Mouse (Mus musculus): ENCODE results near the gene Slc45a1. TPM values are rescaled to one million over a fixed set of nuclear protein-coding genes. Genes with fewer than 3 reads are reported as not detected.
A peak's percentile ranks its signal among the peaks of the same experiment; 100 is the strongest.

Slc45a1 gene
- 1.1 and 1.2 TPM in 2 replicates for polyA plus RNA-seq (2014; fragmentation: Nextera tagmentation; extraction: Ambion mirVana)

DNA sequence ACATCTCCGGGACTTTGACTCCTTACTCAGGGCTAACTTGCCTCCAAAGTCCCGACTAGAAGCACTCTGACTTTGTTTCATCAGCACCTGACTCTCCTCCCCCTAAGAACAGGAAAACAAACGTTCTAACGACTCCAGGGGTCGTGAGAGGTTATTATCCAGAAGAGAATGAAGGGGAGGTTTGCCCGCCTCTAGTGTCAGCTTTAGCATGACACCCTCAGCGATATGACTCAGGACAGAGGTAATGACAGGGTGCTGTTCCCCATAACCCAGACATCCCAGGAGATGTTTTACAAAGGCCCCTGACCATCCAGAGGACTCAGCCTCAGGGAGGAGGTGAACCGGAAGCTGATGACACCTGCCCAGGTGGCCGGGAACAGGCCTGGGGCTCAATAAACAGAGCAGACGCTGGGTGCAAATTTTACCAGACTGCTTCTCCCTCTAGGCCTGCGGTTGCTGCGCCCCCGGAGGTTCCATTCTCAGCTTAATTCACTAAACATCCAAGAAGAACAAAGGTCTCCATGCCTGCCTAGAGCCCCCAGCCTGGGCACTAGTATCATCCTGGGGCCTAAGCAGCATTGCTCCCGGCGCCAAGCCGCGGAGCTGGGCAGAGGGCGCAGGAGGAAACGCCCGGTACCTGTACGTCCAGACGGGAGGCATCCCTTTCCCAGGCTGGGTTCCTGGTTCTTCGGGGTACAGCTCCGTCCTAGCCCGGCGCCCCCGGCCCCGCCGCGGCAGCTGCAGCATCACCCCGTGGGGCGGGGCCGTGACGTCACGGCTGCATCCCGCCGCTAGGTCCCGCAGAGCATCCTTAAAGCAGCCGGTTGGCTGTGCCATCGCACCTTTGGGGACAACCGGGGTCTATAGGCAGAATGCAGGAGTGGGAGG is at the start of gene Slc45a1:
TSS of gene Slc45a1 (minus strand) at position 785 of the 888 bp plus-strand sequence.
- Histone ChIP-seq H3K9ac (ENCODE audit: low read depth, low read length) (peak within 1 kb of the TSS; percentile 45), H3K4me2 (ENCODE audit: low read depth, low read length) (peak within 1 kb of the TSS; percentile 54), H3K9me3 (ENCODE audit: control insufficient read depth, low read length) (peaks cover 2% of the 10 kb centered on the region; the same call in 1 of the 2 replicates), H3K4me1 (ENCODE audit: control insufficient read depth, insufficient read depth, low read length) (no peaks in the 10 kb centered on the region), H3K4me3 (ENCODE audit: low read depth, low read length) (peak within 1 kb of the TSS; percentile 28), H3K27ac (replicated peaks; ENCODE audit: low read depth, low read length) (no peak within 1 kb of the TSS), H3K36me3 (ENCODE audit: control insufficient read depth, insufficient read depth, low read length) (no peaks in the 10 kb centered on the region), H3K27me3 (replicated peaks; ENCODE audit: control insufficient read depth, insufficient read depth, low read length) (peaks cover 22% of the 10 kb centered on the region)
- 0 out of 2 replicates have a peak, but pooled peaks have one; percentile 39 for ATAC-seq (ENCODE audit: low read depth)
- no peak for DNase-seq (ENCODE audit: low spot score)
- 7% methylated on average over 34 of the region's 41 CpGs for WGBS

DNA sequence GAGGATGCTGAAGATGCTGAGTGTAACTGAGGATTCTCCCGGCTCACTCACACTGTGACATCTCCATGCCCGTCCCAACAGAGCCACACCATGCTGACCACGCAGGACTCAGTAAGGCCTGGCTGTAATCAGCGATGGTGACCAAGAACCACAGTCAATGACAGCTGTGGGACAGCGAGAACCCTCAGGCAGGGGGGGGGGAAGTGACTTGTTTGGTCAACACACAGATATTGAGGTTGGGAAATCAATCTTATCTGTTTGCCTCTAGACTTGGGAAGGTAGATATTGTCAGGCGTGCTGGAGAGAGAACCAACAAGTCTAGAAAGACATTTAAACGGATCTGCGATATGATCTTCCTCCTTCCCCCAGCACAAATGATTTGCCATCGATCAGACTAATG is 48.9 kb upstream of the Slc45a1 start:
- H3K9me3 ChIP-seq (ENCODE audit: control insufficient read depth, low read length) = no peaks in the 10 kb centered on the region
- H3K9ac ChIP-seq (ENCODE audit: low read depth, low read length) = no peak overlapping the region
- no peaks in the 10 kb centered on the region for H3K27me3 ChIP-seq (replicated peaks; ENCODE audit: control insufficient read depth, insufficient read depth, low read length)
- H3K27ac ChIP-seq (replicated peaks; ENCODE audit: low read depth, low read length) = no peak overlapping the region
- no peaks in the 10 kb centered on the region for H3K4me1 ChIP-seq (ENCODE audit: control insufficient read depth, insufficient read depth, low read length)
- no peaks in the 10 kb centered on the region for H3K36me3 ChIP-seq (ENCODE audit: control insufficient read depth, insufficient read depth, low read length)
- DNase-seq (ENCODE audit: low spot score) (no peak), ATAC-seq (ENCODE audit: low read depth) (no peak)
- H3K4me3 ChIP-seq (ENCODE audit: low read depth, low read length) = no peak overlapping the region
- 92% methylated on average over 9 of the region's 9 CpGs for WGBS
- no peak overlapping the region for H3K4me2 ChIP-seq (ENCODE audit: low read depth, low read length)

DNA sequence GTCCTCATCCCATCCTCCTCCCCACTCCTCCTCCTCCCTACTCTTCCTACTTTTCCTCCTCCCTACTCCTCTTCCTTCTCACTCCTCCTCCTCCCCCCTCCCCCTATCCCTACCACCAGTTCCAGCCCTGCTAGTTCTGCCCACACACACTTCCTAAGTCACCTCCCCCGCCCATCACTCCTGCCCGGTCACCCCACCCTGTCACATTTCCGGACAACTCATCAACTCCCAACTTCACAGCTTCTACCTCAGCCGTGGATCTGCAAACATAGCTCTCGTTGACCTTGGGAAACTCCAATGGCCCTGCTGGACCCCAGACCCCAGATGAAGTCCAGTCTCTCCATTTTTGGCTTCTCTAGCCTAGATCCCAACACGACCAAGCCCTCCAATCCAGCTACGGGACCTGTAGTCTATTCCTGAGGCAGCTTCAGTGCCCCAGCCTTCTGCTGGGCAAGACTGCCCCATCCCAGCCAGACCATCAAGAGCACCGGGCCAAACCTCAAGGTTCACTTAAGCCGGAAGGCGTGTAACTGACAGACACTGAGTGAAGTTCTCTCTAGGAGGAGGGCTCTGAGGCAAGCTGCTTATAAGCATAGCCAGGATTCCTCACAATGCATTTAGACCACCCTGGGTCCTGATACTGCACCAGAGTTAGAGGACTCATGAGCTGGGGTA is 42.6 kb upstream of the Slc45a1 start:
- no peak for ATAC-seq (ENCODE audit: low read depth)
- no peak overlapping the region for H3K4me3 ChIP-seq (ENCODE audit: low read depth, low read length)
- no peaks in the 10 kb centered on the region for H3K27me3 ChIP-seq (replicated peaks; ENCODE audit: control insufficient read depth, insufficient read depth, low read length)
- H3K9me3 ChIP-seq (ENCODE audit: control insufficient read depth, low read length) = no peaks in the 10 kb centered on the region
- no peak overlapping the region for H3K4me2 ChIP-seq (ENCODE audit: low read depth, low read length)
- no peaks in the 10 kb centered on the region for H3K36me3 ChIP-seq (ENCODE audit: control insufficient read depth, insufficient read depth, low read length)
- no peak for DNase-seq (ENCODE audit: low spot score)
- WGBS = 76% methylated on average over 10 of the region's 10 CpGs
- H3K9ac ChIP-seq (ENCODE audit: low read depth, low read length) = no peak overlapping the region
- H3K4me1 ChIP-seq (ENCODE audit: control insufficient read depth, insufficient read depth, low read length) = no peaks in the 10 kb centered on the region
- H3K27ac ChIP-seq (replicated peaks; ENCODE audit: low read depth, low read length) = no peak overlapping the region

DNA sequence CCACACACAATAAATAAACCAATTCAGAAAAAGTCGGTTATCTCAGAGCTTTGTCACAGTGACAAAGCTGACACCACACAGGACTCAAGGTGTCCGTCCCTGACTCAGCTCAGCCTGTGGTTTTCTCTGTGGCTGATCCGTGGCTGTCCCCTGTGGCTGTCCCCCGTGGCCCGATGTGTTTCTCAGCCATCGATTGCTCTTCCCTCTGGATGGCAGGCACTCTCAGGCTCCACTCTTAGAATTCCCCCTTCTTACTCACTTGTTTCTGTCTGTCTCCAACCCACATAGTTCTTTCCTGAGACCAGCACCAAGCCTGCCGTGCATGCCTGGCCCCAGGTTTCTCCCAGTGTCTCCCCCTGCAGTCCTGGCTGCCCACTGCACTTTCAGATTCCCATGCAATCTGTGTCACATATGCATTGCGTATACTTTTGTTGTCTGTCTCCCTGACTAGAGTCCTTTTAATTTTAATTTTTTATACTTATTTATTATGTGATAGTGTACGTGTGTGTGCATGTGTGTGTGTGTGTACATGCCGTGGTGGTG is 41.0 kb upstream of the Slc45a1 start:
- H3K9ac ChIP-seq (ENCODE audit: low read depth, low read length) = no peak overlapping the region
- H3K9me3 ChIP-seq (ENCODE audit: control insufficient read depth, low read length) = no peaks in the 10 kb centered on the region
- ATAC-seq (ENCODE audit: low read depth) = no peak
- H3K4me1 ChIP-seq (ENCODE audit: control insufficient read depth, insufficient read depth, low read length) = no peaks in the 10 kb centered on the region
- H3K4me3 ChIP-seq (ENCODE audit: low read depth, low read length) = no peak overlapping the region
- DNase-seq (ENCODE audit: low spot score) = no peak
- H3K36me3 ChIP-seq (ENCODE audit: control insufficient read depth, insufficient read depth, low read length) = no peaks in the 10 kb centered on the region
- H3K27me3 ChIP-seq (replicated peaks; ENCODE audit: control insufficient read depth, insufficient read depth, low read length) = no peaks in the 10 kb centered on the region
- 78% methylated on average over 10 of the region's 10 CpGs for WGBS
- H3K4me2 ChIP-seq (ENCODE audit: low read depth, low read length) = no peak overlapping the region
- no peak overlapping the region for H3K27ac ChIP-seq (replicated peaks; ENCODE audit: low read depth, low read length)

DNA sequence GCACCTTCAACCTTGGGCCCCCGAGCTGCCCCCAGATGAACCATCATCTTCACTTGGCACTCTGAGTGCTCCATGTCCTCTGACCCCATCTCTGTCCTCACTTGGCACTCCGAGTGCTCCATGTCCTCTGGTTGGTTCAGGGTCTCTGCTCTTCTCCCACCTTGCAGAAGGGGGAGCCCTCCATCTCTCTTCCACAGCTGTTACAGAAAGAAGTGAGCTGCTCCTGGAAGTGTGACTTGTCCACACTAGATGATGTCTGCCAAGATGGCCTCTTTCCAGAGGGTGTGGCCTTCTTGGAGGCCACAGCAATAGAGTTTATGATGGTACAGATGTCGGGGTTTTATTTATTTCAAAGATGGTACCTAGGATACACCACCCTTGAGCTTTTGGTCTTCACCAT is 38.8 kb upstream of the Slc45a1 start:
- no peak overlapping the region for H3K27ac ChIP-seq (replicated peaks; ENCODE audit: low read depth, low read length)
- H3K36me3 ChIP-seq (ENCODE audit: control insufficient read depth, insufficient read depth, low read length) = no peaks in the 10 kb centered on the region
- H3K4me1 ChIP-seq (ENCODE audit: control insufficient read depth, insufficient read depth, low read length) = no peaks in the 10 kb centered on the region
- no peak overlapping the region for H3K4me3 ChIP-seq (ENCODE audit: low read depth, low read length)
- no peaks in the 10 kb centered on the region for H3K27me3 ChIP-seq (replicated peaks; ENCODE audit: control insufficient read depth, insufficient read depth, low read length)
- WGBS = 66% methylated on average over 3 of the region's 3 CpGs
- H3K9ac ChIP-seq (ENCODE audit: low read depth, low read length) = no peak overlapping the region
- ATAC-seq (ENCODE audit: low read depth) (no peak), DNase-seq (ENCODE audit: low spot score) (peak; percentile 43)
- H3K4me2 ChIP-seq (ENCODE audit: low read depth, low read length) = no peak overlapping the region
- H3K9me3 ChIP-seq (ENCODE audit: control insufficient read depth, low read length) = no peaks in the 10 kb centered on the region

DNA sequence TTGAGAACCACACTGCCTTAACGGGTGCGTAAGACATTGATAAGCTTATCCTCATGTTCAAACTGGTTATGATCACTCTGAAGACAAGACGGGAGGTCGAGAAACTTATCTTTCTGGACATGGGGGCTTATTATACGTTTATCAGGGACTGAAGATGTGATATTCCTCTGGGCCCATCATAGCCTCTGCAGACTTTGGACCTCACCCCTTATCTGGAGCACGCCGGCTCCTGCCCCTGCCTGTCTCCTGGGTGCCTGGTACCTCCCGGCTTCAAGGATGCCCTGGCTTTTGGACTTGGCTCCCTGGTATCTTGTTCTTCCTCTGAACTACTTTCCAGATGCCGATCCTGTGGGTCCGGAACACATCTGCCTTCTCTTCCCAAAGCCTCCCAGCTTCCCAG is 37.6 kb upstream of the Slc45a1 start:
- no peaks in the 10 kb centered on the region for H3K36me3 ChIP-seq (ENCODE audit: control insufficient read depth, insufficient read depth, low read length)
- no peak overlapping the region for H3K4me2 ChIP-seq (ENCODE audit: low read depth, low read length)
- no peaks in the 10 kb centered on the region for H3K9me3 ChIP-seq (ENCODE audit: control insufficient read depth, low read length)
- H3K4me1 ChIP-seq (ENCODE audit: control insufficient read depth, insufficient read depth, low read length) = 0 out of 2 replicates have a peak, but pooled peaks cover 6% of the 10 kb centered on the region
- no peak overlapping the region for H3K4me3 ChIP-seq (ENCODE audit: low read depth, low read length)
- DNase-seq (ENCODE audit: low spot score) (no peak), ATAC-seq (ENCODE audit: low read depth) (no peak)
- no peaks in the 10 kb centered on the region for H3K27me3 ChIP-seq (replicated peaks; ENCODE audit: control insufficient read depth, insufficient read depth, low read length)
- WGBS = 91% methylated on average over 10 of the region's 10 CpGs
- no peak overlapping the region for H3K9ac ChIP-seq (ENCODE audit: low read depth, low read length)
- no peak overlapping the region for H3K27ac ChIP-seq (replicated peaks; ENCODE audit: low read depth, low read length)

DNA sequence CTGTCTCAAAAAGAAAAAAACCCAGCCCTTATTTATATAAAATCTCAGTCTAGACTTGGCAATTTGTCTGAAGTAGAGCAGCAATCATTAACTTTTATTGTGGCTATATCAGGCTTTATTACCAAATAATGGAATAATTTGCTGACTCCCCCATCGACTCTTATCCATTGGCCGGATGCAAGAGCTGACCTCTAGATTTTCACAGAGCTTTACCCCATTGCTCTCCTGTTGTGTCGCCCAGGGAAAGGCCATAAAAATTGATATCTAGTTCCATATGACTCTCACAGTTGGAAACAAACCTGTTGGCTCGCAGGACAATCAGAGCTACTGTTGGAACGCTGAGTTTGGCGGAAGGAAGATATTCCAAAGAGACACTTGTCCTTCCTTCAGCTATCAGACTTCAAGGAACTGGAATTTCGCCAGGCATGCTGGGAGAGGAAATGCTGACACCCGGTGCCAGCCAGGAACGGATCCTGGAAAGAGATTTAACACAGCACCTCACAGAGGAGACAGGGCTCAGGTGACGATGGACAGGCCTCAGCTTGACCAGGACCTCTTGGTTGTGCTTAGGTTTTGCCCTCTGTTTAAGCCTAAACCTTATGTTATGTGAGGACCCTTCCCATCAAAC is 35.3 kb upstream of the Slc45a1 start:
- WGBS = 68% methylated on average over 10 of the region's 10 CpGs
- no peaks in the 10 kb centered on the region for H3K9me3 ChIP-seq (ENCODE audit: control insufficient read depth, low read length)
- H3K27ac ChIP-seq (replicated peaks; ENCODE audit: low read depth, low read length) = no peak overlapping the region
- no peak overlapping the region for H3K9ac ChIP-seq (ENCODE audit: low read depth, low read length)
- no peak overlapping the region for H3K4me2 ChIP-seq (ENCODE audit: low read depth, low read length)
- 0 out of 2 replicates have a peak, but pooled peaks cover 6% of the 10 kb centered on the region for H3K4me1 ChIP-seq (ENCODE audit: control insufficient read depth, insufficient read depth, low read length)
- H3K36me3 ChIP-seq (ENCODE audit: control insufficient read depth, insufficient read depth, low read length) = no peaks in the 10 kb centered on the region
- H3K4me3 ChIP-seq (ENCODE audit: low read depth, low read length) = no peak overlapping the region
- ATAC-seq (ENCODE audit: low read depth) = no peak
- DNase-seq (ENCODE audit: low spot score) = no peak
- H3K27me3 ChIP-seq (replicated peaks; ENCODE audit: control insufficient read depth, insufficient read depth, low read length) = no peaks in the 10 kb centered on the region

DNA sequence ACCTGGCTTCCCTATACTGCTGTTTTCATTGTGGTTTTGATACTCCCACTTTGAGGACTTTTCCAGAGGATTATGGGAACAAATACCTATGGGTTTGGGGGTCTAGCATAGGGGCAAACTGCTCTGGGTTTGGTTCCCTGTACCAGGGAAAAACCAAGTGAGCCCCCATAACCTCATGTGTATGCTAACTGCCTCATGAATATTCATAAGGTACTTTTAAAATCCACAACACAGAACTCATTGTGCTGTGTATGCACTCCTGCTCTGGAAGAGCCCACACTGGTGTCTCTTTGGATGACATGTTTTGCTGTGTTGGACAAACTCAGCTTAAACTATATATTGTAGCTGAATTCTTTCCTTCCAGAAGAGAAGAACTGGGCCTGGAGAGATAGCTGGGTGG is 34.6 kb upstream of the Slc45a1 start:
- Histone ChIP-seq H3K27me3 (replicated peaks; ENCODE audit: control insufficient read depth, insufficient read depth, low read length) (no peaks in the 10 kb centered on the region), H3K27ac (replicated peaks; ENCODE audit: low read depth, low read length) (no peak overlapping the region), H3K4me1 (ENCODE audit: control insufficient read depth, insufficient read depth, low read length) (0 out of 2 replicates have a peak, but pooled peaks cover 6% of the 10 kb centered on the region), H3K9ac (ENCODE audit: low read depth, low read length) (no peak overlapping the region), H3K9me3 (ENCODE audit: control insufficient read depth, low read length) (no peaks in the 10 kb centered on the region), H3K4me2 (ENCODE audit: low read depth, low read length) (no peak overlapping the region), H3K4me3 (ENCODE audit: low read depth, low read length) (no peak overlapping the region), H3K36me3 (ENCODE audit: control insufficient read depth, insufficient read depth, low read length) (no peaks in the 10 kb centered on the region)
- no peak for DNase-seq (ENCODE audit: low spot score)
- no peak for ATAC-seq (ENCODE audit: low read depth)

All from embryonic facial prominence, embryonic 14.5 days (tissue).